Mouse (Mus musculus) limb, embryonic 11.5 days (tissue): Measurements from ENCODE around the gene Klhl36. TPM values are rescaled to one million over a fixed set of nuclear protein-coding genes. Genes with fewer than 3 reads are reported as not detected.

Source experiments
- ATAC-seq: fragments of 200-750 bp; cut with Nextera tagmentation; 2 replicates; pipeline ENCODE4 v1.8.0; 2017; ENCODE audit warnings: low read depth; ENCODE audit not compliant: insufficient number of reproducible peaks, low FRiP score, low TSS enrichment
- DNase-seq: peaks from one replicate; pipeline ENCODE4 v3.0.0-alpha.2; 2015; ENCODE audit warnings: low spot score
- H3K27ac ChIP-seq: fragments of 300-500 bp; sonication (generic); replicated peaks from 2 replicates; pipeline ENCODE4 v1.5.1; 2014; ENCODE audit warnings: low read depth, mild to moderate bottlenecking, low read length
- H3K27me3 ChIP-seq: fragments of 300-500 bp; sonication (generic); 2 replicates; pipeline ENCODE4 v1.6.1; 2014; ENCODE audit warnings: mild to moderate bottlenecking, low read length, mixed read lengths; ENCODE audit not compliant: control insufficient read depth, insufficient read depth
- H3K36me3 ChIP-seq: fragments of 300-500 bp; sonication (generic); 2 replicates; pipeline ENCODE4 v1.6.1; 2014; ENCODE audit warnings: mild to moderate bottlenecking, low read length, moderate library complexity, mixed read lengths; ENCODE audit not compliant: control insufficient read depth, insufficient read depth
- H3K4me1 ChIP-seq: fragments of 300-500 bp; sonication (generic); 2 replicates; pipeline ENCODE4 v1.6.1; 2014; ENCODE audit warnings: low read length, mixed read lengths; ENCODE audit not compliant: control insufficient read depth, insufficient read depth
- H3K4me2 ChIP-seq: fragments of 300-500 bp; sonication (generic); 2 replicates; pipeline ENCODE4 v1.6.1; 2014; ENCODE audit warnings: low read depth, mild to moderate bottlenecking, moderate library complexity; ENCODE audit not compliant: severe bottlenecking
- H3K4me3 ChIP-seq: fragments of 300-500 bp; sonication (generic); 2 replicates; pipeline ENCODE4 v1.5.1; 2014; ENCODE audit warnings: low read depth, low read length
- H3K9ac ChIP-seq: fragments of 300-500 bp; sonication (generic); 2 replicates; pipeline ENCODE4 v1.6.1; 2014; ENCODE audit warnings: mild to moderate bottlenecking, low read length
- H3K9me3 ChIP-seq: fragments of 300-500 bp; sonication (generic); 2 replicates; pipeline ENCODE4 v1.6.1; 2016; ENCODE audit warnings: low read length; ENCODE audit not compliant: control insufficient read depth
- WGBS: fragments of 180-500 bp; shearing (Covaris S2); extraction: QIAGEN DNeasy Blood & Tissue Kit; methylation state at CpG from one replicate; pipeline ENCODE4 v1.1.7; 2014; 5-methylcytosine and 5-hydroxymethylcytosine counted together
- polyA plus RNA-seq: library from polyadenylated mRNA; unstranded; fragments of >200 nt; fragmentation: Nextera tagmentation; extraction: Ambion mirVana; gene quantifications from 2 replicates; pipeline ENCODE4 v1.2.1, GENCODE M21; 2014

Klhl36 gene
- polyA plus RNA-seq, 1 experiment from 2014 or later, result 6.6 TPM

- H3K9me3 ChIP-seq, result no peaks in the 10 kb centered on the region
- ATAC-seq (no peak), DNase-seq (no peak)
- H3K4me2 ChIP-seq, result no peak overlapping the region
- no peak overlapping the region for H3K27ac ChIP-seq
- 87% methylated on average over 16 of the region's 16 CpGs for WGBS
- no peak overlapping the region for H3K4me3 ChIP-seq
- no peaks in the 10 kb centered on the region for H3K4me1 ChIP-seq
- H3K27me3 ChIP-seq, result peaks cover 5% of the 10 kb centered on the region
- H3K36me3 ChIP-seq, result no peaks in the 10 kb centered on the region
- no peak overlapping the region for H3K9ac ChIP-seq
Measured at GRCm38 (mm10) chr8:119847232-119847922, 14.7 kb upstream of the Klhl36 start.

- Histone ChIP-seq H3K27me3 (no peaks in the 10 kb centered on the region), H3K4me2 (no peak overlapping the region), H3K9ac (no peak overlapping the region), H3K36me3 (no peaks in the 10 kb centered on the region), H3K27ac (no peak overlapping the region), H3K4me3 (no peak overlapping the region), H3K9me3 (no peaks in the 10 kb centered on the region), H3K4me1 (0 out of 2 replicates have a peak, but pooled peaks cover 2% of the 10 kb centered on the region)
- WGBS, result 74% methylated on average over 8 of the region's 8 CpGs
- no peak for ATAC-seq
- no peak for DNase-seq
Measured at GRCm38 (mm10) chr8:119853521-119853920, 8.5 kb upstream of the Klhl36 start.

DNA sequence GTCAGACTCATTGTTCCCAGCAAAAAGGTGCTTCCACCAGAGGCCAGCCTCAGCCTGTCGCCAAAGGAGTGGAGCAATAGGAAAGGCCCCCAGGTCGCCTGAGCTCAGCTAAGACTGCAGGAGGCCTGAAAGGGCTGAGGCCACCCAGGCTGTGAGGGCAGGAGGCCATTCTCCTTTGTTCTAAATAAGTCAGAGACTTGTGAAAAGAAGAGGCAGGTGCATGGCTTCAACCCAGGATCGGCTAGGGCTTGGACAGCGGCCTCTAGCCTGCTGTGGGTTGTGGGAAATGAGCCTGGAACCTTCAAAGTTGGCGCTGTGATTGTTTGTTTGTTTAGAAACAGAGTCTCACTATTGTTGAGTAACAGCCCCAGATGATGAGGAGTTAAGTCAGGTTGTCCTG lies 8.0 kb upstream of the Klhl36 start:
- WGBS, result 58% methylated on average over 5 of the region's 5 CpGs
- Histone ChIP-seq H3K9me3 (no peaks in the 10 kb centered on the region), H3K36me3 (no peaks in the 10 kb centered on the region), H3K9ac (no peak overlapping the region), H3K4me3 (no peak overlapping the region), H3K27ac (no peak overlapping the region), H3K4me2 (no peak overlapping the region), H3K4me1 (0 out of 2 replicates have a peak, but pooled peaks cover 2% of the 10 kb centered on the region), H3K27me3 (no peaks in the 10 kb centered on the region)
- no peak for DNase-seq
- ATAC-seq, result no peak

GRCm38 (mm10) chr8:119855656-119856055 lies 6.4 kb upstream of the Klhl36 start:
- Histone ChIP-seq H3K4me2 (no peak overlapping the region), H3K4me3 (no peak overlapping the region), H3K27me3 (0 out of 2 replicates have a peak, but pooled peaks cover 2% of the 10 kb centered on the region), H3K9me3 (no peaks in the 10 kb centered on the region), H3K36me3 (no peaks in the 10 kb centered on the region), H3K9ac (no peak overlapping the region), H3K4me1 (0 out of 2 replicates have a peak, but pooled peaks cover 2% of the 10 kb centered on the region), H3K27ac (no peak overlapping the region)
- ATAC-seq (no peak), DNase-seq (no peak)
- WGBS, result 75% methylated on average over 5 of the region's 5 CpGs

DNA sequence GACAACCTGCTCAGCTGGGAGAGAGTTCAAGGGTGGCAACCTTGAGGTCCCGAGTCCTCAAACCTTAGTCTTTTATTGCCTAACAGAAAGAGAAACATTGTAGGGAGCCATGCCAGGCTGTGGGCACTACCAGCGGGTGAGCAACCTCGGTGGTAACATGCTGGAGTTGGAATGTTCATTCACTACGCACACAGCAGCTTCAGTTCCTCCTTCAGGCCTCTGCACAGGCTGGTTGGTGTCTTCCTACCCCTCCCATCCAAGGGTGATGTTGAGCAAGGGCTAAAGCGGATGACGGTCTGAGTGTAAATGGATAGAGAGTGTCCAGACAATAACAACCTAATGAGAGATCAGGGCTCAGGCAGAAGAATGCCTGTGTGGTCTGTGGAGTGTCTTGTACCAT lies 4.3 kb upstream of the Klhl36 start:
- DNase-seq (no peak), ATAC-seq (no peak)
- Histone ChIP-seq H3K4me1 (0 out of 2 replicates have a peak, but pooled peaks cover 2% of the 10 kb centered on the region), H3K36me3 (no peaks in the 10 kb centered on the region), H3K27ac (no peak overlapping the region), H3K9ac (no peak overlapping the region), H3K9me3 (no peaks in the 10 kb centered on the region), H3K4me2 (no peak overlapping the region), H3K27me3 (0 out of 2 replicates have a peak, but pooled peaks cover 2% of the 10 kb centered on the region), H3K4me3 (no peak overlapping the region)
- WGBS, result 71% methylated on average over 6 of the region's 6 CpGs

DNA sequence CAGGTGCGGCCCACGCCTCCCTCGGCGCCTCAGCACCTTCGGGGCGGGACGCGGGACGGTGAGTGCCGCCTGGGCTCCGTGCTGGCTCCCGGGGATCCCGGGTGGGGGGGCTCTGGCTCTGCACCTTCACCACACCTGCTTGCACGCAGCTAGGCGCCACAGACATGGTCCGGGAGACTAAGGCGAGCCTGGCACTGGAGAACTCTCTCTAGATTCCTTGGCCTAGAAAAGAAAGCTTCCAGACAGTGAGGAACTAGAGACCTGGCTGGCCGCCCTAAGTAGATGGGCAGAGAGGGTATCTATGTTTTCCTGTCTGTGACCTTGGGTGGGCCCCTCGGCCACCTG lies 296 bp downstream of the Klhl36 start:
- Histone ChIP-seq H3K27ac (no peak overlapping the region), H3K9ac (peak overlapping the region; percentile 60), H3K4me2 (peak overlapping the region; percentile 91), H3K4me1 (0 out of 2 replicates have a peak, but pooled peaks cover 4% of the 10 kb centered on the region), H3K9me3 (no peaks in the 10 kb centered on the region), H3K4me3 (peak overlapping the region; percentile 74), H3K36me3 (no peaks in the 10 kb centered on the region), H3K27me3 (peaks cover 7% of the 10 kb centered on the region)
- 1% methylated on average over 13 of the region's 19 CpGs for WGBS
- DNase-seq (no peak), ATAC-seq (peak; percentile 69; the same call in 1 of the 2 replicates)

GRCm38 (mm10) chr8:119862749-119863148 lies 683 bp downstream of the Klhl36 start:
- ATAC-seq, result no peak
- Histone ChIP-seq H3K27ac (no peak overlapping the region), H3K27me3 (peaks cover 7% of the 10 kb centered on the region), H3K36me3 (no peaks in the 10 kb centered on the region), H3K4me1 (0 out of 2 replicates have a peak, but pooled peaks cover 2% of the 10 kb centered on the region), H3K4me2 (peak overlapping the region; percentile 91), H3K4me3 (peak overlapping the region; percentile 74), H3K9me3 (no peaks in the 10 kb centered on the region), H3K9ac (peak overlapping the region; percentile 60; the same call in 1 of the 2 replicates)
- no peak for DNase-seq
- 19% methylated on average over 6 of the region's 6 CpGs for WGBS

DNA sequence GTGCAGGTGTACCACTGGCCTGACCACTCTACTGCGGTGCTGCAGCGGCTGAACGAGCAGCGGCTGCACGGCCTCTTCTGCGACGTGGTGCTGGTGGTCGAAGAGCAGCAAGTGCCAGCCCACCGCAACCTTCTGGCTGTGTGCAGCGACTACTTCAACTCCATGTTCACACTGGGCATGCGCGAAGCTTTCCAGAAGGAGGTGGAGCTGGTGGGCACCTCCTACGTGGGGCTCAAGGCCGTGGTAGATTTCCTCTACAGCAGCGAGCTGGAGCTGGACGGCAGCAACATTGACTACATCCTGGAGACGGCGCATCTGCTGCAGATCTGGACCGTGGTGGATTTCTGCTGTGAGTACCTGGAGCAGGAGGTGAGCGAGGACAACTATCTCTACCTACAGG lies 7.5 kb downstream of the Klhl36 start:
- Histone ChIP-seq H3K4me2 (no peak overlapping the region), H3K4me1 (no peaks in the 10 kb centered on the region), H3K9me3 (peaks cover 5% of the 10 kb centered on the region; the same call in 1 of the 2 replicates), H3K27me3 (no peaks in the 10 kb centered on the region), H3K4me3 (no peak overlapping the region), H3K9ac (no peak overlapping the region), H3K27ac (no peak overlapping the region), H3K36me3 (peaks cover 6% of the 10 kb centered on the region)
- DNase-seq (no peak), ATAC-seq (no peak)
- 77% methylated on average over 20 of the region's 20 CpGs for WGBS
